Mouse (Mus musculus) kidney, postnatal 0 days (tissue): Measurements from ENCODE around the gene Tubg2. TPM values are rescaled to one million over a fixed set of nuclear protein-coding genes. Genes with fewer than 3 reads are reported as not detected.
A peak's percentile ranks its signal among the peaks of the same experiment; 100 is the strongest.

Source experiments
- ATAC-seq: fragments of 200-750 bp; cut with Nextera tagmentation; replicated peaks from 2 replicates; pipeline ENCODE4 v1.8.0; 2017; ENCODE audit warnings: low read depth, moderate number of reproducible peaks, moderate TSS enrichment, moderate library complexity; ENCODE audit not compliant: low FRiP score
- DNase-seq: peaks from one replicate; pipeline ENCODE4 v3.0.0-alpha.2; 2016; ENCODE audit warnings: low spot score
- H3K27ac ChIP-seq: fragments of 300-500 bp; sonication (generic); 2 replicates; pipeline ENCODE4 v1.5.1; 2014; ENCODE audit warnings: mild to moderate bottlenecking
- H3K27me3 ChIP-seq: fragments of 300-500 bp; sonication (generic); 2 replicates; pipeline ENCODE4 v1.6.1; 2014; ENCODE audit warnings: low read length, mixed read lengths; ENCODE audit not compliant: insufficient read depth
- H3K36me3 ChIP-seq: fragments of 300-500 bp; sonication (generic); 2 replicates; pipeline ENCODE4 v1.6.1; 2014; ENCODE audit warnings: low read length, mixed read lengths; ENCODE audit not compliant: insufficient read depth
- H3K4me1 ChIP-seq: fragments of 300-500 bp; sonication (generic); replicated peaks from 2 replicates; pipeline ENCODE4 v1.6.1; 2014; ENCODE audit warnings: antibody characterized with exemption, low read length, mixed read lengths; ENCODE audit not compliant: insufficient read depth
- H3K4me2 ChIP-seq: fragments of 300-500 bp; sonication (generic); 2 replicates; pipeline ENCODE4 v1.6.1; 2014; ENCODE audit warnings: mild to moderate bottlenecking, low read length, moderate library complexity, mixed read lengths
- H3K4me3 ChIP-seq: fragments of 300-500 bp; sonication (generic); replicated peaks from 2 replicates; pipeline ENCODE4 v1.5.1; 2014; ENCODE audit warnings: low read depth, low read length
- H3K9ac ChIP-seq: fragments of 300-500 bp; sonication (generic); 2 replicates; pipeline ENCODE4 v1.6.1; 2014; ENCODE audit warnings: low read depth, low read length
- H3K9me3 ChIP-seq: fragments of 300-500 bp; sonication (generic); replicated peaks from 2 replicates; pipeline ENCODE4 v1.6.1; 2016; ENCODE audit warnings: low read length, inconsistent platforms, mixed read lengths
- CTCF ChIP-seq: IDR thresholded peaks from 2 replicates; pipeline ENCODE4 v1.5.1; 2016; ENCODE audit warnings: antibody characterized with exemption, low read depth, mild to moderate bottlenecking, moderate library complexity
- WGBS: fragments of 180-500 bp; shearing (Covaris S2); extraction: QIAGEN DNeasy Blood & Tissue Kit; methylation state at CpG from one replicate; pipeline ENCODE4 v1.1.7; 2014; 5-methylcytosine and 5-hydroxymethylcytosine counted together
- polyA plus RNA-seq: library from polyadenylated mRNA; unstranded; fragments of >200 nt; fragmentation: Nextera tagmentation; extraction: Ambion mirVana; gene quantifications from 2 replicates; pipeline ENCODE4 v1.2.1, GENCODE M21; 2015

The Tubg2 gene
- 4.3 and 4.9 TPM in 2 replicates for polyA plus RNA-seq

GRCm38 (mm10) chr11:101155728-101156371, at the start of gene Tubg2:
TSS of gene Tubg2 (plus strand) at chr11:101155907.
- Histone ChIP-seq H3K4me2 (peak within 1 kb of the TSS; percentile 74), H3K9ac (peak within 1 kb of the TSS; percentile 49), H3K27me3 (no peaks in the 10 kb centered on the region), H3K27ac (0 out of 2 replicates have a peak within 1 kb of the TSS, but pooled peaks have one; percentile 54), H3K4me3 (peak within 1 kb of the TSS; percentile 32), H3K9me3 (no peaks in the 10 kb centered on the region), H3K4me1 (0 out of 2 replicates have a peak, but pooled peaks cover 6% of the 10 kb centered on the region), H3K36me3 (no peaks in the 10 kb centered on the region)
- DNase-seq (peak; percentile 77), ATAC-seq (peak; percentile 57; the same call in 1 of the 2 replicates)
- WGBS = 1% methylated on average over 36 of the region's 36 CpGs
- TF ChIP-seq CTCF = no peak

- ATAC-seq (no peak), DNase-seq (no peak)
- Histone ChIP-seq H3K27ac (no peak overlapping the region), H3K9ac (no peak overlapping the region), H3K4me2 (no peak overlapping the region), H3K4me1 (no peaks in the 10 kb centered on the region), H3K27me3 (no peaks in the 10 kb centered on the region), H3K4me3 (no peak overlapping the region), H3K36me3 (peaks cover 5% of the 10 kb centered on the region), H3K9me3 (no peaks in the 10 kb centered on the region)
- WGBS = 77% methylated on average over 4 of the region's 4 CpGs
- no peak for TF ChIP-seq CTCF
Measured at GRCm38 (mm10) chr11:101109351-101109750, 46.4 kb upstream of the Tubg2 start.

- TF ChIP-seq CTCF = no peak
- no peak for DNase-seq
- H3K9ac ChIP-seq = no peak overlapping the region
- no peak overlapping the region for H3K4me2 ChIP-seq
- ATAC-seq = no peak
- H3K27ac ChIP-seq = no peak overlapping the region
- H3K4me1 ChIP-seq = no peaks in the 10 kb centered on the region
- H3K9me3 ChIP-seq = no peaks in the 10 kb centered on the region
- H3K27me3 ChIP-seq = no peaks in the 10 kb centered on the region
- H3K4me3 ChIP-seq = no peak overlapping the region
- WGBS = 45% methylated on average over 5 of the region's 5 CpGs
- no peaks in the 10 kb centered on the region; the same call in none of the 2 replicates for H3K36me3 ChIP-seq
Measured at GRCm38 (mm10) chr11:101110708-101111107, 45.0 kb upstream of the Tubg2 start.

GRCm38 (mm10) chr11:101111178-101111577, 44.5 kb upstream of the Tubg2 start:
- no peak for DNase-seq
- no peak overlapping the region for H3K27ac ChIP-seq
- no peak overlapping the region for H3K4me2 ChIP-seq
- ATAC-seq = no peak
- no peak overlapping the region for H3K9ac ChIP-seq
- no peaks in the 10 kb centered on the region for H3K9me3 ChIP-seq
- no peak for TF ChIP-seq CTCF
- H3K4me3 ChIP-seq = no peak overlapping the region
- H3K4me1 ChIP-seq = no peaks in the 10 kb centered on the region
- H3K27me3 ChIP-seq = no peaks in the 10 kb centered on the region
- H3K36me3 ChIP-seq = no peaks in the 10 kb centered on the region
- 91% methylated on average over 4 of the region's 4 CpGs for WGBS

GRCm38 (mm10) chr11:101112186-101112585, 43.5 kb upstream of the Tubg2 start:
- Histone ChIP-seq H3K4me3 (no peak overlapping the region), H3K4me1 (no peaks in the 10 kb centered on the region), H3K36me3 (0 out of 2 replicates have a peak, but pooled peaks cover 3% of the 10 kb centered on the region), H3K27me3 (no peaks in the 10 kb centered on the region), H3K9me3 (no peaks in the 10 kb centered on the region), H3K27ac (no peak overlapping the region), H3K4me2 (no peak overlapping the region), H3K9ac (no peak overlapping the region)
- no peak for TF ChIP-seq CTCF
- 88% methylated on average over 3 of the region's 3 CpGs for WGBS
- no peak for DNase-seq
- no peak for ATAC-seq

GRCm38 (mm10) chr11:101115564-101115963, 40.1 kb upstream of the Tubg2 start:
- DNase-seq = peak; percentile 12
- Histone ChIP-seq H3K27me3 (no peaks in the 10 kb centered on the region), H3K9me3 (no peaks in the 10 kb centered on the region), H3K36me3 (0 out of 2 replicates have a peak, but pooled peaks cover 3% of the 10 kb centered on the region), H3K9ac (no peak overlapping the region), H3K27ac (no peak overlapping the region; the same call in 1 of the 2 replicates), H3K4me2 (no peak overlapping the region), H3K4me3 (no peak overlapping the region), H3K4me1 (peaks cover 11% of the 10 kb centered on the region; the same call in 1 of the 2 replicates)
- no peak for TF ChIP-seq CTCF
- no peak for ATAC-seq
- 35% methylated on average over 2 of the region's 2 CpGs for WGBS
